Mouse (Mus musculus) CD4-positive naive resting alpha-beta T cell, adult 76 days (primary cell): ENCODE results near the gene Defa28. TPM values are rescaled to one million over a fixed set of nuclear protein-coding genes. Genes with fewer than 3 reads are reported as not detected.

Source experiments
- total RNA-seq: library from RNA; stranded (reverse); gene quantifications from one replicate; pipeline ENCODE4 v1.2.4, GENCODE M21; 2023

The Defa28 gene
- not detected for total RNA-seq

GRCm38 (mm10) chr8:21582706-21583105 is at the start of gene Defa28:
Gene Defa28, plus strand, starts transcription at chr8:21583006.

GRCm38 (mm10) chr8:21565086-21565485 is 17.7 kb upstream of the Defa28 start, which contains the start of gene Defa37:
Gene Defa37, plus strand, starts transcription at chr8:21565386.

GRCm38 (mm10) chr8:21594408-21594807 is 11.6 kb downstream of the Defa28 start, which contains the start of gene Gm7861:
Gene Gm7861, minus strand, starts transcription at chr8:21594508.

GRCm38 (mm10) chr8:21617883-21618282 is 35.1 kb downstream of the Defa28 start, which contains the start of gene Defa26:
Gene Defa26, plus strand, starts transcription at chr8:21618183.

Other genes with a start within 250 kb of the Defa28 start
- gene Defa2, start 204.5 kb upstream of the Defa28 start, total RNA-seq = not detected
- gene Defa33, start 191.2 kb upstream of the Defa28 start, total RNA-seq = not detected
- not detected for gene Defa36, start 155.6 kb upstream of the Defa28 start, total RNA-seq
- gene Gm7849, start 126.4 kb upstream of the Defa28 start, total RNA-seq = not detected
- not detected for gene Defa20, start 73.7 kb upstream of the Defa28 start, total RNA-seq
- gene Defa32, start 54.0 kb upstream of the Defa28 start, total RNA-seq = not detected
- not detected for gene Defa37, start 17.6 kb upstream of the Defa28 start, total RNA-seq
- gene Gm7861, start 11.5 kb downstream of the Defa28 start, total RNA-seq = not detected
- not detected for gene Defa26, start 35.2 kb downstream of the Defa28 start, total RNA-seq
- not detected for gene Defa17, start 72.8 kb downstream of the Defa28 start, total RNA-seq
- gene Defa34, start 82.8 kb downstream of the Defa28 start, total RNA-seq = not detected
- not detected for gene AY761184, start 120.6 kb downstream of the Defa28 start, total RNA-seq
- not detected for gene Defa24, start 151.5 kb downstream of the Defa28 start, total RNA-seq
- gene Defb50, start 240.5 kb downstream of the Defa28 start, total RNA-seq = not detected